Mouse (Mus musculus): ENCODE data around the gene Klk10. TPM values are rescaled to one million over a fixed set of nuclear protein-coding genes. Genes with fewer than 3 reads are reported as not detected.

Klk10 gene
- polyA plus RNA-seq, 1 experiment from 2014 or later = 0.71 TPM

DNA sequence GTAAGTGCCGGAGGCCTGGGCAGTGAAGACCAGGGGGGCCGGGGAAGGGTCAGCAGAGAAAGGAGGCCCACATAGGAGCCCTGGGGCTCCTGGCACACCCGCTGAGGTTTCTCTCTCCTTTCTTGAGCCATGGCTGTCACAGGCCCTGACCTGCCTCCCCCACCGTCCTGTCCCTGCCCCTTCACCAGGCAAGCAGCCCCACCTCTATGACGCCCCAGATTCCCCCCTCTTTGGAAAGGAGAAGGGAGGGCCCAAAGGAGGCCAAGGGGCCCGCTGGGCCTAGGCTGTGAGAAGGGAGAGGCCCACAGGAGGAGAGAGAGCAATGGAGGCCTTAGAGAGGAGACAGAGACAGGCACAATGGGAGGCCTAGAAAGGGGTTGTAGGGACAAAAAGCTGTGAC is 6.0 kb upstream of the Klk10 start:
- no peak overlapping the region for H3K9ac ChIP-seq (replicated peaks; ENCODE audit: low read length)
- 60% methylated on average over 6 of the region's 6 CpGs for WGBS
- H3K4me1 ChIP-seq (ENCODE audit: insufficient read depth, low read length) = no peaks in the 10 kb centered on the region
- no peaks in the 10 kb centered on the region for H3K36me3 ChIP-seq (ENCODE audit: insufficient read depth, low read length)
- H3K27ac ChIP-seq (ENCODE audit: low read length) = no peak overlapping the region
- no peak overlapping the region for H3K4me2 ChIP-seq (replicated peaks; ENCODE audit: low read depth, low read length)
- H3K9me3 ChIP-seq (ENCODE audit: low read length) = no peaks in the 10 kb centered on the region
- H3K4me3 ChIP-seq (ENCODE audit: low read length) = no peak overlapping the region
- H3K27me3 ChIP-seq (ENCODE audit: insufficient read depth, low read length) = no peaks in the 10 kb centered on the region
- ATAC-seq (ENCODE audit: low FRiP score, low TSS enrichment) = no peak

DNA sequence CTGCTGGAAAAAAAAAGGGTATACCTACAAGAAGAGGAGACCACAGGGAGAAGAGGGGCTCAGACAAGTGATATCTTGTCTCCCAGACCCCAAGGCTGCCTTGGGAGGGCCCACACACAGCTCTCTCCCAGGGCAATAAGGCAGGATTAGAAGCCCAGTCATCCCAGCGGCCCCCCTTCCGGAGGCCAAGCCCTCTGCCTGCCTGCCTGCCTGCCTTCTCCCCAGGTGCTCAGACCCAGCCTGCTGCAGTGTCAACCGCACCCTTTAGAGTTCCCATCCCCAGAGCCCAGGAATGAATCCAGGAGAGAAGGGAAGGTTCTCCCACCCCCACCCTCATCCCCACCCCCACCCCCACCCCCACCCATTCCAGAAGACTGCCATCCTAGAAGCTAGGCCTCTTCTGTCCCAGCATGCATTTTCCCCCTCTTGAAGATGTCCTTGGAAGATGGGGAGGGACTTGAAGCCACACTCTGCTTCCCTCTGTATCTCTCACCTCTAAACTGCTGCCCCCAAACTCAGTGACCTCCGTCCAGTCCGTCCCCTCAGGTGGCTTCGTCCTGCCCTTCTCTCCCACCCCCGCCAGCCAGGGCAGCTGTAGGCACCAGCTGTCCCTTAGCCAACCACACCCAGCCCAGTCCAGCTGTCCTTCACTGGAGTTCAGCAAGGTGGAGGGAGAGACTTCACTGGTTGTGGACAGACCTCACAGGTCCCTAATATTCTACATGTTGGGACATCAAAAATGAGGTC is 5.4 kb upstream of the Klk10 start:
- WGBS = 55% methylated on average over 6 of the region's 7 CpGs
- H3K27ac ChIP-seq (ENCODE audit: low read length) = no peak overlapping the region
- H3K4me2 ChIP-seq (replicated peaks; ENCODE audit: low read depth, low read length) = no peak overlapping the region

DNA sequence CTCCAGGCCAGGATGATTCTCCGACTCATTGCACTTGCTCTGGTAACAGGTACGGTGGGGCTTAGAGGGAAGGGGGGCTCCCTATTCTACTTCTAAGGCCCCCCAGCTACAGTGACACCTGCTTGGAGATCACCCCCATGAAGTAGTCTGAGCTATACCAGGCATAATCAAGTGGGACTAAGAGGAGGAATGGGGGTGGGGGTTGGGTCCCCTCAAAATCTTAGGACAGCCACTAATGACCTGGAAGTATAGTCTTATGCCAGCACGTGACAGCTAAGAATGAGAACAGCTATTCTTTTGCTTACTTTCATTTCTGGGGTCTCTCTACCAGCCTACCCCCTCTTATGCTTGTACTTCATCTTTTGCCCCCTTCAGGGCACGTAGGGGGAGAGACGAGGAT is 4.3 kb upstream of the Klk10 start:
- Histone ChIP-seq H3K4me3 (ENCODE audit: low read length) (no peak overlapping the region), H3K36me3 (ENCODE audit: insufficient read depth, low read length) (no peaks in the 10 kb centered on the region), H3K27me3 (ENCODE audit: insufficient read depth, low read length) (no peaks in the 10 kb centered on the region), H3K9me3 (ENCODE audit: low read length) (no peaks in the 10 kb centered on the region), H3K4me1 (ENCODE audit: insufficient read depth, low read length) (no peaks in the 10 kb centered on the region), H3K9ac (replicated peaks; ENCODE audit: low read length) (no peak overlapping the region), H3K4me2 (replicated peaks; ENCODE audit: low read depth, low read length) (no peak overlapping the region), H3K27ac (ENCODE audit: low read length) (no peak overlapping the region)
- WGBS = 86% methylated on average over 5 of the region's 5 CpGs
- ATAC-seq (ENCODE audit: low FRiP score, low TSS enrichment) = no peak

More for the DNA sequence above, 5.4 kb upstream of the Klk10 start:
- no peak for ATAC-seq (ENCODE audit: low FRiP score, low TSS enrichment)
- no peaks in the 10 kb centered on the region for H3K9me3 ChIP-seq (ENCODE audit: low read length)
- no peaks in the 10 kb centered on the region for H3K4me1 ChIP-seq (ENCODE audit: insufficient read depth, low read length)
- H3K27me3 ChIP-seq (ENCODE audit: insufficient read depth, low read length) = no peaks in the 10 kb centered on the region
- H3K9ac ChIP-seq (replicated peaks; ENCODE audit: low read length) = no peak overlapping the region
- H3K36me3 ChIP-seq (ENCODE audit: insufficient read depth, low read length) = no peaks in the 10 kb centered on the region
- no peak overlapping the region for H3K4me3 ChIP-seq (ENCODE audit: low read length)

DNA sequence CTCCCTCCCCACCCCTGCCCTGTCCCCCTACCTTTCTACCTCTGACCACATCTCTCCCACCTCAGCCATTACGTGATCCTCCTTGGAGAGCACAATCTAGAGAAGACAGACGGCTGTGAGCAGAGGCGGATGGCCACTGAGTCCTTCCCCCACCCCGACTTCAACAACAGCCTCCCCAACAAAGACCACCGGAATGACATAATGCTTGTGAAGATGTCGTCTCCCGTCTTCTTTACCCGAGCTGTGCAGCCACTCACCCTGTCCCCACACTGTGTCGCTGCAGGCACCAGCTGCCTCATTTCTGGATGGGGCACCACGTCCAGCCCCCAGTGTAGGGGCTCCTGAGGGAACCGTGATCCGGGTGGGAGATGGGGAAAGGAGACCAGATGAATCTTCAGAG is 3.4 kb upstream of the Klk10 start:
- H3K4me1 ChIP-seq (ENCODE audit: insufficient read depth, low read length) = 0 out of 2 replicates have a peak, but pooled peaks cover 4% of the 10 kb centered on the region
- H3K27me3 ChIP-seq (ENCODE audit: insufficient read depth, low read length) = no peaks in the 10 kb centered on the region
- H3K9me3 ChIP-seq (ENCODE audit: low read length) = no peaks in the 10 kb centered on the region
- no peak overlapping the region for H3K4me3 ChIP-seq (ENCODE audit: low read length)
- no peak overlapping the region for H3K4me2 ChIP-seq (replicated peaks; ENCODE audit: low read depth, low read length)
- H3K27ac ChIP-seq (ENCODE audit: low read length) = no peak overlapping the region
- H3K36me3 ChIP-seq (ENCODE audit: insufficient read depth, low read length) = no peaks in the 10 kb centered on the region
- no peak for ATAC-seq (ENCODE audit: low FRiP score, low TSS enrichment)
- WGBS = 83% methylated on average over 12 of the region's 12 CpGs
- no peak overlapping the region for H3K9ac ChIP-seq (replicated peaks; ENCODE audit: low read length)

DNA sequence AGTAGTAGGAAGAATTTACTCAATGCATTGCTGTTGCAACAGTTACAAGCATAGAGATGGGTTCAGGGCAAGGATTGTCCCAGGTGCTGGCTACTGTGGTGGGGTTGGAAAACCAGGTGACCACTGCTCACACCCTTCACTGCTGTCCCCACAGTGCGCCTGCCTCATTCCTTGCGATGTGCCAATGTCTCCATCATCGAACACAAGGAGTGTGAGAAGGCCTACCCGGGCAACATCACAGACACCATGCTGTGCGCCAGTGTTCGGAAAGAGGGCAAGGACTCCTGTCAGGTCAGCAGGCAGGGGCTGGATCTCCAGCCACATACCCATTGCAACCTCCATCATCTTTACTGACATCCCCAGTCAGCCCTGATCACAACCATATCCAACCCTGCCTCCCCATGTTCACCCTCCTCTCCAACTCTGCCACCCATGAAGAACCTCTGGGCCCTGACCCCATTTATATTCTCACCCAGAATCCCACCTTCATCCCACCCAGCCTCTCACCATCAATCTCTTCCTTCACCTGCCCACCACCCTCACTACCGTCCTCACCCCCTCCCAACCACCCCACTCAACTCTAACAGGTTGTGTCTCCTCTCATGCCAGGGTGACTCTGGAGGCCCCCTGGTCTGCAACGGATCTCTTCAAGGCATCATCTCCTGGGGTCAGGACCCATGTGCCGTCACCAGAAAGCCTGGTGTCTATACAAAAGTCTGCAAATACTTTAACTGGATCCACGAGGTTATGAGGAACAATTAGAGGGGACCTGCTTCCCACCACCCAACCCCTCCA is 2.5 kb upstream of the Klk10 start:
- Histone ChIP-seq H3K9me3 (ENCODE audit: low read length) (no peaks in the 10 kb centered on the region), H3K27ac (ENCODE audit: low read length) (no peak overlapping the region), H3K9ac (replicated peaks; ENCODE audit: low read length) (no peak overlapping the region), H3K27me3 (ENCODE audit: insufficient read depth, low read length) (no peaks in the 10 kb centered on the region; the same call in 1 of the 2 replicates), H3K4me2 (replicated peaks; ENCODE audit: low read depth, low read length) (no peak overlapping the region), H3K36me3 (ENCODE audit: insufficient read depth, low read length) (no peaks in the 10 kb centered on the region), H3K4me1 (ENCODE audit: insufficient read depth, low read length) (peaks cover 8% of the 10 kb centered on the region; the same call in 1 of the 2 replicates), H3K4me3 (ENCODE audit: low read length) (no peak overlapping the region)
- ATAC-seq (ENCODE audit: low FRiP score, low TSS enrichment) = no peak
- 91% methylated on average over 10 of the region's 10 CpGs for WGBS

DNA sequence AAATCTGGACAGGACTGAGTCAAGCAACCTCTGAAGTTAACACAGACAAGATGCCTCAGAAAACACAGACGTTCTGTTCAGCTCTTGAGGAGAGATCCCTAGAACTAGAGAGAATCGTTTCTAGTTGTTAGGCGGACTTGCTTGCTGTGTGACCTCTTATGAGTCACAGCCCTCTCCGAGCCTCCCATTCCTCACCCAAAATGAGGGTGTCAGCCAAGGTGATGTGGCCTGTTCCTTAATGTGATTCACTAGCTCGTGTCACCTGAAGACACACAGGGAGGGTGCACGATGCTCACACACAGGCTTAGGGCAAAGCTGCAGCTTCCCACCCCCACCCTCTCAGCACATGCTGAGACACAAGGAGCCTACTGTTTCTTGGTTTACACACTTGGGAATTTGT is 594 bp upstream of the Klk10 start:
- H3K27me3 ChIP-seq (ENCODE audit: insufficient read depth, low read length) = peaks cover 2% of the 10 kb centered on the region; the same call in 1 of the 2 replicates
- no peak overlapping the region for H3K4me2 ChIP-seq (replicated peaks; ENCODE audit: low read depth, low read length)
- peaks cover 8% of the 10 kb centered on the region; the same call in 1 of the 2 replicates for H3K4me1 ChIP-seq (ENCODE audit: insufficient read depth, low read length)
- H3K27ac ChIP-seq (ENCODE audit: low read length) = no peak overlapping the region
- 58% methylated on average over 6 of the region's 6 CpGs for WGBS
- H3K36me3 ChIP-seq (ENCODE audit: insufficient read depth, low read length) = no peaks in the 10 kb centered on the region
- no peak overlapping the region for H3K4me3 ChIP-seq (ENCODE audit: low read length)
- no peak overlapping the region for H3K9ac ChIP-seq (replicated peaks; ENCODE audit: low read length)
- no peak for ATAC-seq (ENCODE audit: low FRiP score, low TSS enrichment)
- no peaks in the 10 kb centered on the region for H3K9me3 ChIP-seq (ENCODE audit: low read length)

DNA sequence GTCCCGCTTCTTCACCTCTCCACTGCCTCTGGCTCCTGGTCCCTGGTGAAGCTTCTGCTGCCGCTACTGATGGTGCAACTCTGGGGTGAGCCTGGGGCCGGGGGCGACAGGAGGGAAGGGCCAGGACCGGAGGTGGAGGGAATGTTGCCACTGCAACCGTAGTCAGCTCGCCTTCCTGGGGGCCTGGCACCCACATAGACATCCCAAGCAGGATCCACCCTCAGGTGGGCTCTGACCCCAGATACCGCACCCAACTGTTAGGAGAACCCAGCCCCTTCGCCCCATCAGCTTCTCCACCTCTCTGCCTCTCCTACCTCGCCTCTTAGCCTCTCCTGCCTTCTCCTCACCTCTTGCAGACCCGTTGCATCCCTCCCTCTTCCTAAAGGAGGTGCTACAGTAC is 706 bp downstream of the Klk10 start:
- Histone ChIP-seq H3K4me3 (ENCODE audit: low read length) (no peak overlapping the region), H3K36me3 (ENCODE audit: insufficient read depth, low read length) (no peaks in the 10 kb centered on the region), H3K27ac (ENCODE audit: low read length) (no peak overlapping the region), H3K9ac (replicated peaks; ENCODE audit: low read length) (no peak overlapping the region), H3K9me3 (ENCODE audit: low read length) (no peaks in the 10 kb centered on the region), H3K4me1 (ENCODE audit: insufficient read depth, low read length) (peaks cover 8% of the 10 kb centered on the region; the same call in 1 of the 2 replicates), H3K4me2 (replicated peaks; ENCODE audit: low read depth, low read length) (no peak overlapping the region), H3K27me3 (ENCODE audit: insufficient read depth, low read length) (peaks cover 2% of the 10 kb centered on the region; the same call in 1 of the 2 replicates)
- 84% methylated on average over 11 of the region's 11 CpGs for WGBS
- no peak for ATAC-seq (ENCODE audit: low FRiP score, low TSS enrichment)

DNA sequence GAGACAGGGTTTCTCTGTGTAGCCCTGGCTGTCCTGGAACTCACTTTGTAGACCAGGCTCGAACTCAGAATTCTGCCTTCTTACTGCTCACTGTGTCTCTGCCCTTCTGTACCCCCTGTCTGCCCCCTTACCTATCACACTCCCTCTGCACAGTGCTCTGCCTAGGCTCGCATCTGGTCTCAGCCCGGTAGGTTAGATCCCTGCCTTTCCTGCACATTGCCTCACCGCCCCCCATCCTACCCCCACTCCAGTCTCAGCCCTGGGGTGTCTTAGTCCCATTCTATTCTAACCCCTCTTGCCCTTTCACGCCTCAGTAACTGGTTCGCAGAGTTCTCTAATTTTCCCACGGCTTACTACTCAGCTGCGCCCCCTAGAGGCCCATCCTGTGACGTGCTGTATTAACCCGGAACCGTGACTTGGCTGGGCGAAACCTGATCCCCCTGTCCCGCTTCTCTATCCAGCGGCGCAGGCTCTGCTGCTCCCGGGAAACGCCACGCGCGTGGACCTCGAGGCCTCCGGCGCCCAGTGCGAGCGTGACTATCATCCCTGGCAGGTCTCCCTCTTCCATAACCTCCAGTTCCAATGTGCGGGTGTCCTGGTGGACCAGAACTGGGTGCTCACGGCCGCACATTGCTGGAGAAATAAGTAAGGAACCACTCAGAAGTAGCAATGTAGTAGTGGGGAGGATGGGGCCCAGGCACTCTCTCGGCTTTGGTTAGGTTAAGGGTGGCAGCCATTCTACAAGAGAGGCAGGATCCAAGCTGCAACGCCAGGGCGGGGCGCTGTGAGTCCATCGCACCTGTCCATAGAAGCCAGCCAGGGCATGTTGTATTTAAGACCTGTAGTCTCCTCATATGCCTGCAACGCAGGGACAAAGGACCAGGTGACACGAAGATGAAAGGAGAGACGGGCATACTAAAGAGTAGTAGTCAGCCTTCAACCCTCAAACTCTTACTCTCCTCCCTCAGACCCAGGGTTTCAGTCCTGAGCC is 1.7 kb downstream of the Klk10 start:
- peak; percentile 88 for ATAC-seq (ENCODE audit: low FRiP score, low TSS enrichment)
- 6% methylated on average over 36 of the region's 36 CpGs for WGBS
- peaks cover 8% of the 10 kb centered on the region; the same call in 1 of the 2 replicates for H3K4me1 ChIP-seq (ENCODE audit: insufficient read depth, low read length)
- no peaks in the 10 kb centered on the region for H3K9me3 ChIP-seq (ENCODE audit: low read length)
- H3K36me3 ChIP-seq (ENCODE audit: insufficient read depth, low read length) = no peaks in the 10 kb centered on the region
- peak overlapping the region; percentile 60 for H3K4me2 ChIP-seq (replicated peaks; ENCODE audit: low read depth, low read length)
- peaks cover 2% of the 10 kb centered on the region; the same call in 1 of the 2 replicates for H3K27me3 ChIP-seq (ENCODE audit: insufficient read depth, low read length)
- peak overlapping the region; percentile 31 for H3K4me3 ChIP-seq (ENCODE audit: low read length)
- peak overlapping the region; percentile 53 for H3K9ac ChIP-seq (replicated peaks; ENCODE audit: low read length)
- H3K27ac ChIP-seq (ENCODE audit: low read length) = no peak overlapping the region

DNA sequence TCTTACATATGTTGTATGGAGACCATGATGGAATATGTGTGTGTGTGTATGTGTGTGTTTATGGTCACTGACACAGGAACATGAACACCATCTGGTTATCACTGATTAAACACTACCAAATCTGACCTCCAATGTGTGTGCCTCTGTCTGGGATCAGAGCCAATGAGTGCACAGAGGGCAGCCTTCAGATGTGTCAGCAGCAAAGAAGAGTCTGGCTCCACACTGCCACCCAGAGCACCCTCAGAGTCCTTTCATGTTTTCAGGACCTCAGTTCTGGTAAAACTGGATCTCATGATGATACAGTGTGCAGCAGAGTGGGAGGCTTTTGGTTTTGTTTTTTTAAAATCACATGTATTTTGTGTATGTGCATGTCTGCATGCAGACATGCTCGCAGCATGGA is 4.5 kb downstream of the Klk10 start:
- peaks cover 8% of the 10 kb centered on the region; the same call in 1 of the 2 replicates for H3K4me1 ChIP-seq (ENCODE audit: insufficient read depth, low read length)
- H3K4me3 ChIP-seq (ENCODE audit: low read length) = no peak overlapping the region
- H3K36me3 ChIP-seq (ENCODE audit: insufficient read depth, low read length) = no peaks in the 10 kb centered on the region
- no peaks in the 10 kb centered on the region for H3K9me3 ChIP-seq (ENCODE audit: low read length)
- H3K4me2 ChIP-seq (replicated peaks; ENCODE audit: low read depth, low read length) = no peak overlapping the region
- H3K9ac ChIP-seq (replicated peaks; ENCODE audit: low read length) = no peak overlapping the region
- WGBS = 76% methylated on average over 1 of the region's 1 CpGs
- H3K27ac ChIP-seq (ENCODE audit: low read length) = no peak overlapping the region
- ATAC-seq (ENCODE audit: low FRiP score, low TSS enrichment) = no peak
- peaks cover 2% of the 10 kb centered on the region; the same call in 1 of the 2 replicates for H3K27me3 ChIP-seq (ENCODE audit: insufficient read depth, low read length)
